Mouse (Mus musculus) bone marrow, adult 2 months (tissue): ENCODE data around the gene 1700029J07Rik.

Experiments
- CTCF ChIP-seq: fragments of 200-500 bp; IDR thresholded peaks from 2 replicates; pipeline ENCODE4 v1.5.1; 2011; ENCODE audit warnings: low read length, control low read depth; ENCODE audit not compliant: control insufficient read depth, insufficient read depth
- POLR2A ChIP-seq: fragments of 200-500 bp; IDR thresholded peaks from 2 replicates; pipeline ENCODE4 v1.6.1; 2011; ENCODE audit warnings: low read depth, mild to moderate bottlenecking, control low read depth, low read length, borderline replicate concordance; ENCODE audit not compliant: control insufficient read depth

GRCm38 (mm10) chr8:45920392-45920791, 54.7 kb downstream of the 1700029J07Rik start:
- TF ChIP-seq POLR2A (no peak), CTCF (no peak)
